Mouse (Mus musculus) cerebellum, postnatal 25 days (tissue): ENCODE measurements at regions not wholly inside any gene's neighbourhood (a gene's known extent, or its start where the extent isn't known, plus 50 kb on each side); places are given as distances from the start of the nearest gene placed in this dataset.

Experiments
- DNase-seq, 2 experiments: peaks; one replicate each; pipeline ENCODE4 v3.0.0; 2021; ENCODE audit warnings: mixed read lengths in 2 of 2

GRCm38 (mm10) chr10:99467319-99467842 is 204.3 kb downstream of the Dusp6 start:
- no peak for DNase-seq

- no peak for DNase-seq
These were observed 205.9 kb downstream of the Dusp6 start for GRCm38 (mm10) chr10:99468971-99469370.

GRCm38 (mm10) chr10:99471832-99472497 is 208.9 kb downstream of the Dusp6 start:
- DNase-seq, result no peak

- DNase-seq, result no peak
These were observed 209.8 kb downstream of the Dusp6 start for GRCm38 (mm10) chr10:99472806-99473205.

- DNase-seq, result no peak
These were observed 210.7 kb downstream of the Dusp6 start for GRCm38 (mm10) chr10:99473758-99474157.

GRCm38 (mm10) chr10:99474546-99474945 is 211.5 kb downstream of the Dusp6 start:
- no peak for DNase-seq

- no peak for DNase-seq
These were observed 213.2 kb downstream of the Dusp6 start for GRCm38 (mm10) chr10:99476214-99476613.

GRCm38 (mm10) chr10:99476776-99477175 is 213.7 kb downstream of the Dusp6 start:
- DNase-seq, result no peak

- DNase-seq, result no peak
These were observed 217.5 kb downstream of the Dusp6 start for GRCm38 (mm10) chr10:99480573-99480972.

- no peak for DNase-seq
These were observed 219.0 kb downstream of the Dusp6 start for GRCm38 (mm10) chr10:99482009-99482408.

- DNase-seq, result peak in 1 of 2 experiments; percentile 6
These were observed 225.4 kb downstream of the Dusp6 start for GRCm38 (mm10) chr10:99488195-99489080.

- no peak for DNase-seq
These were observed 247.8 kb downstream of the Csl start for GRCm38 (mm10) chr10:99511514-99512237.

GRCm38 (mm10) chr10:99517944-99518343 is 241.5 kb downstream of the Csl start:
- DNase-seq, result no peak

GRCm38 (mm10) chr10:99519479-99519878 is 240.0 kb downstream of the Csl start:
- no peak for DNase-seq

- no peak for DNase-seq
These were observed 235.6 kb downstream of the Csl start for GRCm38 (mm10) chr10:99523817-99524216.

- DNase-seq, result peak; percentile 15 to 28
These were observed 234.9 kb downstream of the Csl start for GRCm38 (mm10) chr10:99524273-99525212.

GRCm38 (mm10) chr10:99526148-99526547 is 233.3 kb downstream of the Csl start:
- DNase-seq, result no peak

- peak in 1 of 2 experiments; percentile 12 for DNase-seq
These were observed 232.9 kb downstream of the Csl start for GRCm38 (mm10) chr10:99526561-99526960.

- DNase-seq, result no peak
These were observed 228.4 kb downstream of the Csl start for GRCm38 (mm10) chr10:99531104-99531503.

GRCm38 (mm10) chr10:99531556-99531955 is 227.9 kb downstream of the Csl start:
- DNase-seq, result no peak

- no peak for DNase-seq
These were observed 227.5 kb downstream of the Csl start for GRCm38 (mm10) chr10:99531992-99532391.

GRCm38 (mm10) chr10:99532697-99533119 is 226.8 kb downstream of the Csl start:
- no peak for DNase-seq
